Mouse (Mus musculus): ENCODE data around the gene Cd300lg. TPM values are rescaled to one million over a fixed set of nuclear protein-coding genes. Genes with fewer than 3 reads are reported as not detected.

Cd300lg gene
- polyA plus RNA-seq, 1 experiment from 2014 or later: 0.40 TPM

Other genes starting within 250 kb of the Cd300lg start
- 0.12 and 0.13 TPM in 2 replicates for gene Meox1, start 147.1 kb upstream of the Cd300lg start, polyA plus RNA-seq (2015; fragmentation: Nextera tagmentation; extraction: Ambion mirVana)
- 0.07 and 0.24 TPM in 2 replicates for gene Sost, start 74.5 kb upstream of the Cd300lg start, polyA plus RNA-seq (2015; fragmentation: Nextera tagmentation; extraction: Ambion mirVana)
- not detected in 2 replicates for gene Cfap97d1, start 57.2 kb upstream of the Cd300lg start, polyA plus RNA-seq (2015; fragmentation: Nextera tagmentation; extraction: Ambion mirVana)
- gene Dusp3, start 54.5 kb upstream of the Cd300lg start, polyA plus RNA-seq (2015; fragmentation: Nextera tagmentation; extraction: Ambion mirVana): 11.3 and 11.8 TPM in 2 replicates
- gene Mpp3, start 13.0 kb upstream of the Cd300lg start, polyA plus RNA-seq (2015; fragmentation: Nextera tagmentation; extraction: Ambion mirVana): 45.3 and 46.4 TPM in 2 replicates
- 24.5 and 26.7 TPM in 2 replicates for gene Mpp2, start 47.0 kb downstream of the Cd300lg start, polyA plus RNA-seq (2015; fragmentation: Nextera tagmentation; extraction: Ambion mirVana)
- gene Ppy, start 59.8 kb downstream of the Cd300lg start, polyA plus RNA-seq (2015; fragmentation: Nextera tagmentation; extraction: Ambion mirVana): not detected in 2 replicates
- gene Pyy, start 66.3 kb downstream of the Cd300lg start, polyA plus RNA-seq (2015; fragmentation: Nextera tagmentation; extraction: Ambion mirVana): not detected in 2 replicates
- gene Nags, start 104.0 kb downstream of the Cd300lg start, polyA plus RNA-seq (2015; fragmentation: Nextera tagmentation; extraction: Ambion mirVana): 0.09 TPM in 1 of 2 replicates, not detected in the other
- gene Tmem101, start 114.9 kb downstream of the Cd300lg start, polyA plus RNA-seq (2015; fragmentation: Nextera tagmentation; extraction: Ambion mirVana): 40.5 and 42.5 TPM in 2 replicates
- 141 and 156 TPM in 2 replicates for gene Lsm12, start 143.8 kb downstream of the Cd300lg start, polyA plus RNA-seq (2015; fragmentation: Nextera tagmentation; extraction: Ambion mirVana)
- 31.4 and 32.9 TPM in 2 replicates for gene G6pc3, start 148.1 kb downstream of the Cd300lg start, polyA plus RNA-seq (2015; fragmentation: Nextera tagmentation; extraction: Ambion mirVana)
- 80.5 and 106 TPM in 2 replicates for gene Hdac5, start 188.7 kb downstream of the Cd300lg start, polyA plus RNA-seq (2015; fragmentation: Nextera tagmentation; extraction: Ambion mirVana)
- gene BC030867, start 207.4 kb downstream of the Cd300lg start, polyA plus RNA-seq (2015; fragmentation: Nextera tagmentation; extraction: Ambion mirVana): 4.6 and 5.6 TPM in 2 replicates
- gene Asb16, start 227.2 kb downstream of the Cd300lg start, polyA plus RNA-seq (2015; fragmentation: Nextera tagmentation; extraction: Ambion mirVana): not detected in 2 replicates
- 79.0 and 83.4 TPM in 2 replicates for gene Tmub2, start 243.4 kb downstream of the Cd300lg start, polyA plus RNA-seq (2015; fragmentation: Nextera tagmentation; extraction: Ambion mirVana)

All from midbrain, embryonic 13.5 days (tissue).